Mouse (Mus musculus) myocyte (in vitro differentiated cells): ENCODE measurements around the gene Zdhhc20.

ENCODE experiments used
- CEBPB ChIP-seq: IDR thresholded peaks from 2 replicates; pipeline ENCODE4 v1.6.1; 2011; ENCODE audit warnings: mild to moderate bottlenecking, moderate library complexity; ENCODE audit not compliant: poor library complexity, insufficient read depth, severe bottlenecking
- E2F4 ChIP-seq: IDR thresholded peaks from one replicate; pipeline ENCODE4 v1.6.1; 2011; ENCODE audit warnings: mild to moderate bottlenecking, control low read depth, moderate library complexity; ENCODE audit not compliant: insufficient read depth
- MYOD1 ChIP-seq, 3 experiments: IDR thresholded peaks; one replicate each; pipeline ENCODE4 v1.6.1; 2011; ENCODE audit warnings: control low read depth in 2 of 3, low read depth in 2 of 3, mild to moderate bottlenecking in 2 of 3, moderate library complexity in 1 of 3; ENCODE audit not compliant: insufficient read length in 2 of 3, control insufficient read depth in 1 of 3
- POLR2A ChIP-seq: IDR thresholded peaks from one replicate; pipeline ENCODE4 v1.6.1; 2011; ENCODE audit warnings: low read depth, mild to moderate bottlenecking, control low read depth, moderate library complexity; ENCODE audit not compliant: insufficient read length
- SRF ChIP-seq: IDR thresholded peaks from one replicate; pipeline ENCODE4 v1.6.1; 2011; ENCODE audit warnings: low read depth; ENCODE audit not compliant: control insufficient read depth, insufficient read length
- USF1 ChIP-seq: IDR thresholded peaks from one replicate; pipeline ENCODE4 v1.6.1; 2011; ENCODE audit warnings: low read depth, mild to moderate bottlenecking, control low read depth, moderate library complexity

DNA sequence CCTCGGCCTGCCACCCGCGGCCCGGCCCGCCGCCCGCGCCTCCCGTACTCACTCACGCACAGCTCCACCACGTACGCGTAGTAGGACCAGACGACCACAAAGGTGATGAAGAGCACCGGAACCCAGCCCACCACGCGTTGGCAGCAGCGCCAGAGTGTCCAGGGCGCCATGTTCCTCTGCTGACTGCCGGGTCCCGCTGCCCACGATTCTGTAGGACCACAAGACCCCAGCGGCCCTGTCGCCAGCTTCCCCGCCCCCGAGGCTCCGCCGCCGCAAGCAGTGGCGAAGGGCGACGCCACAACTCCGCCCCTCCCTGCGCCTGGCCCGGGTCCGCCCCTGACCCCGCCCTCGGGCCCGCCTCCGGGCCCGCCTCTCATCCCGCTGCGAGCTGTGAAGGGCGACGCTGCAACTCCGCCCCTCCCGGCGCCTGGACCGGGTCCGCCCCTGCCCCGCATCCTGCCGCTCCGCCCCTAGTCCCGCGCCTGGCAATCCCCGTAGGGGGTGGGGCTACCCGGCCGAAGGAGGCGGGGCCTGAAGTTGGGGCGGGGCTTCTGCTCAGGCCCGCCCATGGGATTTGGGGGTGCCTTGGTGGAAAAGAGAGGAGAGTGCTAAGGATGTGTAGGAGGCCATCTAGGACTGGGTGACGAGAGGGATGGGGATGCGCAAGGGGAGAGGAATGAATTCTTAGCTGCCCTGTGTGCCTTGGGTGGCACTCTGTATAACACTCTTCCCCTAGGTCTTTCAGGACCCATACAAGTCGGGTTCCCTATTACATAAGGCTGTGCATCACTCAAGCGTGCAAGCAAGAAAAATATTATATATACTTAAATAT is at the start of gene Zdhhc20:
- peak; percentile 91 for TF ChIP-seq POLR2A
- no peak for TF ChIP-seq USF1
- TF ChIP-seq CEBPB, result no peak
- no peak for TF ChIP-seq SRF
- TF ChIP-seq MYOD1 (IDR thresholded peaks at IDR 0.05; ENCODE audit: control insufficient read depth in 1 of 3, insufficient read length in 2 of 3, low read depth in 2 of 3), result peak in 1 of 3 experiments; percentile 1
- no peak for TF ChIP-seq E2F4
